Mouse (Mus musculus): ENCODE data around the gene Sys1. TPM values are rescaled to one million over a fixed set of nuclear protein-coding genes. Genes with fewer than 3 reads are reported as not detected.

The Sys1 gene
- polyA plus RNA-seq, 1 experiment: 10.3 TPM

DNA sequence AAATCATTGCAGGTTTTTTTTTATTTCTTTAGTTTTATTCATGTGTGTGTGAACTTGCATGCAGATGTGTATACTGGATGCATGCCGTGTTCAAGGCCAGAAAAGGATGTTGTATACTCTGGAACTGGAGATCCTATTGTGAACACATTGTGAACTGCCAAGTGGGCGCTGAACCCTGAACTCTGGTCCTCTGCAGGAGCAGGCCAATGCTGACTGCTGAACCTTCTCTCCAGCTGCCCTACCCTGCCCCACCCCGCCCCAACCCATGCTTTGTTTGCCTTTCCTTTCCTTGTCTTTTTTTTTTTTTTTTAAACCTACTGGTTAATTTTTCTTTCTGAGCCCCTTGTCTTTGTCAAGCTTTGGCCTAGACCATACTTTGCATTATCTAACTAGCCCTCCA lies 58.2 kb downstream of the Sys1 start:
- Histone ChIP-seq H3K4me1 (ENCODE audit: control insufficient read depth) (peaks cover 12% of the 10 kb centered on the region), H3K36me3 (ENCODE audit: control insufficient read depth) (no peaks in the 10 kb centered on the region), H3K9me3 (ENCODE audit: control insufficient read depth, low read length) (no peaks in the 10 kb centered on the region), H3K27me3 (ENCODE audit: control insufficient read depth) (no peaks in the 10 kb centered on the region), H3K4me3 (replicated peaks) (no peak overlapping the region)
- TF ChIP-seq TAL1 (IDR thresholded peaks at IDR 0.05; ENCODE audit: low read length): no peak

- TF ChIP-seq GATA1 (IDR thresholded peaks at IDR 0.05; ENCODE audit: low read length): no peak
- no peak for TF ChIP-seq TAL1 (IDR thresholded peaks at IDR 0.05; ENCODE audit: low read length)
- peaks cover 12% of the 10 kb centered on the region for H3K4me1 ChIP-seq (ENCODE audit: control insufficient read depth)
Observed at GRCm38 (mm10) chr2:164515897-164516296, 59.1 kb downstream of the Sys1 start.

GRCm38 (mm10) chr2:164516592-164516991 lies 59.8 kb downstream of the Sys1 start:
- Histone ChIP-seq H3K4me1 (ENCODE audit: control insufficient read depth) (peaks cover 12% of the 10 kb centered on the region), H3K4me3 (replicated peaks) (no peak overlapping the region), H3K27me3 (ENCODE audit: control insufficient read depth) (peaks cover 7% of the 10 kb centered on the region), H3K36me3 (ENCODE audit: control insufficient read depth) (no peaks in the 10 kb centered on the region), H3K9me3 (ENCODE audit: control insufficient read depth, low read length) (no peaks in the 10 kb centered on the region)
- TF ChIP-seq TAL1 (IDR thresholded peaks at IDR 0.05; ENCODE audit: low read length): no peak
- TF ChIP-seq GATA1 (IDR thresholded peaks at IDR 0.05; ENCODE audit: low read length): no peak

More at GRCm38 (mm10) chr2:164515897-164516296, 59.1 kb downstream of the Sys1 start:
- Histone ChIP-seq H3K9me3 (ENCODE audit: control insufficient read depth, low read length) (no peaks in the 10 kb centered on the region), H3K36me3 (ENCODE audit: control insufficient read depth) (no peaks in the 10 kb centered on the region), H3K27me3 (ENCODE audit: control insufficient read depth) (peaks cover 3% of the 10 kb centered on the region), H3K4me3 (replicated peaks) (no peak overlapping the region)

- Histone ChIP-seq H3K9me3 (ENCODE audit: control insufficient read depth, low read length) (no peaks in the 10 kb centered on the region), H3K27me3 (ENCODE audit: control insufficient read depth) (peaks cover 16% of the 10 kb centered on the region), H3K4me1 (ENCODE audit: control insufficient read depth) (peaks cover 6% of the 10 kb centered on the region), H3K4me3 (replicated peaks) (no peak overlapping the region), H3K36me3 (ENCODE audit: control insufficient read depth) (no peaks in the 10 kb centered on the region)
- no peak for TF ChIP-seq GATA1 (IDR thresholded peaks at IDR 0.05; ENCODE audit: low read length)
- TF ChIP-seq TAL1 (IDR thresholded peaks at IDR 0.05; ENCODE audit: low read length): no peak
Observed at GRCm38 (mm10) chr2:164517485-164518221, 60.9 kb downstream of the Sys1 start.

- TF ChIP-seq GATA1 (IDR thresholded peaks at IDR 0.05; ENCODE audit: low read length) (no peak), TAL1 (IDR thresholded peaks at IDR 0.05; ENCODE audit: low read length) (no peak)
- H3K27me3 ChIP-seq (ENCODE audit: control insufficient read depth): peaks cover 20% of the 10 kb centered on the region
Observed at GRCm38 (mm10) chr2:164518266-164519170, 61.8 kb downstream of the Sys1 start.

GRCm38 (mm10) chr2:164519171-164519526 lies 62.4 kb downstream of the Sys1 start:
- Histone ChIP-seq H3K27me3 (ENCODE audit: control insufficient read depth) (peaks cover 22% of the 10 kb centered on the region), H3K9me3 (ENCODE audit: control insufficient read depth, low read length) (no peaks in the 10 kb centered on the region), H3K36me3 (ENCODE audit: control insufficient read depth) (no peaks in the 10 kb centered on the region), H3K4me1 (ENCODE audit: control insufficient read depth) (no peaks in the 10 kb centered on the region), H3K4me3 (replicated peaks) (no peak overlapping the region)
- no peak for TF ChIP-seq GATA1 (IDR thresholded peaks at IDR 0.05; ENCODE audit: low read length)
- TF ChIP-seq TAL1 (IDR thresholded peaks at IDR 0.05; ENCODE audit: low read length): no peak

More at GRCm38 (mm10) chr2:164518266-164519170, 61.8 kb downstream of the Sys1 start:
- H3K4me1 ChIP-seq (ENCODE audit: control insufficient read depth): no peaks in the 10 kb centered on the region
- no peaks in the 10 kb centered on the region for H3K9me3 ChIP-seq (ENCODE audit: control insufficient read depth, low read length)
- no peak overlapping the region for H3K4me3 ChIP-seq (replicated peaks)
- no peaks in the 10 kb centered on the region for H3K36me3 ChIP-seq (ENCODE audit: control insufficient read depth)

DNA sequence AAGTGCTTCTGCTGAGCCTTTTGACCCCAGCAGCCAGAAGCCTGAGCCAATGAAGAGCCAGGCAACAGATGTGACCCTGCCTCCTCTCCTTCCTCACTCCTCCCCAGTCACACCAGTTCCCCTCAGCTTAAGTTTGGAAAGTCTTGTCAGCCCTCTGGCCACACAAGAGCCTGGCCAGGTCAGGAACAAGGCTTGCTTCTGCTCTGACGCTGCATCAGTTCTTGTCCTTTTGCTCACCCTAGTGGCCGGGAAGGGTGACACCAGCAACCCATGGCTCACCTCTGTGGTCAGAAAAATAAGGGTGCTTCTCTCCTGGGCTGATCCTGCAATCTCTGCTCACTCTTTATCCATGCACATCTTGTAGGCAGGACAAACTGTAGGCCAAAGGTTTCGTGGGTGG lies 64.0 kb downstream of the Sys1 start:
- TF ChIP-seq GATA1 (IDR thresholded peaks at IDR 0.05; ENCODE audit: low read length): no peak
- no peak for TF ChIP-seq TAL1 (IDR thresholded peaks at IDR 0.05; ENCODE audit: low read length)
- peaks cover 22% of the 10 kb centered on the region for H3K27me3 ChIP-seq (ENCODE audit: control insufficient read depth)
- H3K4me1 ChIP-seq (ENCODE audit: control insufficient read depth): no peaks in the 10 kb centered on the region
- H3K36me3 ChIP-seq (ENCODE audit: control insufficient read depth): no peaks in the 10 kb centered on the region
- H3K9me3 ChIP-seq (ENCODE audit: control insufficient read depth, low read length): peaks cover 4% of the 10 kb centered on the region; the same call in 1 of the 2 replicates
- H3K4me3 ChIP-seq (replicated peaks): no peak overlapping the region

- Histone ChIP-seq H3K9me3 (ENCODE audit: control insufficient read depth, low read length) (peaks cover 12% of the 10 kb centered on the region), H3K27me3 (ENCODE audit: control insufficient read depth) (peaks cover 22% of the 10 kb centered on the region), H3K4me3 (replicated peaks) (no peak overlapping the region), H3K36me3 (ENCODE audit: control insufficient read depth) (no peaks in the 10 kb centered on the region), H3K4me1 (ENCODE audit: control insufficient read depth) (no peaks in the 10 kb centered on the region)
- TF ChIP-seq TAL1 (IDR thresholded peaks at IDR 0.05; ENCODE audit: low read length) (no peak), GATA1 (IDR thresholded peaks at IDR 0.05; ENCODE audit: low read length) (no peak)
Observed at GRCm38 (mm10) chr2:164521841-164522240, 65.1 kb downstream of the Sys1 start.

GRCm38 (mm10) chr2:164522280-164522679 lies 65.5 kb downstream of the Sys1 start:
- Histone ChIP-seq H3K4me1 (ENCODE audit: control insufficient read depth) (no peaks in the 10 kb centered on the region), H3K27me3 (ENCODE audit: control insufficient read depth) (peaks cover 22% of the 10 kb centered on the region), H3K4me3 (replicated peaks) (no peak overlapping the region), H3K9me3 (ENCODE audit: control insufficient read depth, low read length) (peaks cover 13% of the 10 kb centered on the region), H3K36me3 (ENCODE audit: control insufficient read depth) (no peaks in the 10 kb centered on the region)
- TF ChIP-seq GATA1 (IDR thresholded peaks at IDR 0.05; ENCODE audit: low read length): no peak
- TF ChIP-seq TAL1 (IDR thresholded peaks at IDR 0.05; ENCODE audit: low read length): no peak
